Mouse (Mus musculus): Measurements from ENCODE around the gene Dnajc6.

DNA sequence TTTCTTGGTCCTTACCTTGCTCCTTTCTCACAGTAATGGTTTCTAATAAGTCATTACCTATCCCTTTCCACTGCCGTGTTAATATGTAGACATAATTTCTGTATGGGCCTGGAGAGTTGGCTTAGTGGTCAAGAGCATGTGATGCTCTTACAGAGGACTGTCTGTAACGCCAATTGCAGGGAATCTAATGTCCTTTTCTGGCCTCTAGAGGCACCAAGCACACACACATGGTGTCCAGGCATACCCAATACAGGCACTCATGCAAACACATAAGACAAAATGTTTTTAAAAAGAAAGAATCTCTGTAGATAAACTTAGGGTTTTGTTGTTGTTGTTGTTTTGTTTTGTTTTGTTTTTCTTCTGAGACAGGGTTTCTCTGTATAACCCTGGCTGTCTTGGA, 121.3 kb downstream of the Dnajc6 start:
- no peak for TF ChIP-seq CTCF (conservative IDR thresholded peaks at IDR 0.05; ENCODE audit: insufficient read depth, insufficient read length, low read depth, low read length)
- TF ChIP-seq POLR2A (IDR thresholded peaks at IDR 0.05; ENCODE audit: low read depth, low read length): no peak

Measured in kidney, adult 2 months (tissue).